Mouse (Mus musculus) hindbrain, embryonic 10.5 days (tissue): ENCODE data around the gene Rbm44. TPM values are rescaled to one million over a fixed set of nuclear protein-coding genes. Genes with fewer than 3 reads are reported as not detected.

Experiments
- DNase-seq: peaks from one replicate; pipeline ENCODE4 v3.0.0-alpha.2; 2017; ENCODE audit warnings: low spot score
- H3K27ac ChIP-seq: fragments of 300-500 bp; sonication (generic); 2 replicates; pipeline ENCODE4 v1.5.1; 2016; ENCODE audit warnings: mild to moderate bottlenecking, moderate library complexity
- H3K27me3 ChIP-seq: fragments of 300-500 bp; sonication (generic); 2 replicates; pipeline ENCODE4 v1.6.1; 2016; ENCODE audit warnings: mild to moderate bottlenecking; ENCODE audit not compliant: poor library complexity, insufficient read depth, severe bottlenecking
- H3K36me3 ChIP-seq: fragments of 300-500 bp; sonication (generic); 2 replicates; pipeline ENCODE4 v1.6.1; 2016; ENCODE audit warnings: mild to moderate bottlenecking, moderate library complexity
- H3K4me1 ChIP-seq: fragments of 300-500 bp; sonication (generic); replicated peaks from 2 replicates; pipeline ENCODE4 v1.6.1; 2016; ENCODE audit warnings: mild to moderate bottlenecking
- H3K4me3 ChIP-seq: fragments of 300-500 bp; sonication (generic); 2 replicates; pipeline ENCODE4 v1.5.1; 2016; ENCODE audit warnings: mild to moderate bottlenecking, moderate library complexity
- H3K9me3 ChIP-seq: fragments of 300-500 bp; sonication (generic); 2 replicates; pipeline ENCODE4 v1.6.1; 2016; ENCODE audit warnings: mild to moderate bottlenecking, moderate library complexity
- WGBS: fragments of 180-500 bp; shearing (Covaris S2); methylation state at CpG from one replicate; pipeline ENCODE4 v1.1.7; 2016; 5-methylcytosine and 5-hydroxymethylcytosine counted together
- polyA plus RNA-seq: library from polyadenylated mRNA; unstranded; fragments of >200 nt; fragmentation: Nextera tagmentation; extraction: Ambion mirVana; gene quantifications from 2 replicates; pipeline ENCODE4 v1.2.1, GENCODE M21; 2016

Gene Rbm44
- polyA plus RNA-seq, 1 experiment from 2014 or later = 0.58 TPM

DNA sequence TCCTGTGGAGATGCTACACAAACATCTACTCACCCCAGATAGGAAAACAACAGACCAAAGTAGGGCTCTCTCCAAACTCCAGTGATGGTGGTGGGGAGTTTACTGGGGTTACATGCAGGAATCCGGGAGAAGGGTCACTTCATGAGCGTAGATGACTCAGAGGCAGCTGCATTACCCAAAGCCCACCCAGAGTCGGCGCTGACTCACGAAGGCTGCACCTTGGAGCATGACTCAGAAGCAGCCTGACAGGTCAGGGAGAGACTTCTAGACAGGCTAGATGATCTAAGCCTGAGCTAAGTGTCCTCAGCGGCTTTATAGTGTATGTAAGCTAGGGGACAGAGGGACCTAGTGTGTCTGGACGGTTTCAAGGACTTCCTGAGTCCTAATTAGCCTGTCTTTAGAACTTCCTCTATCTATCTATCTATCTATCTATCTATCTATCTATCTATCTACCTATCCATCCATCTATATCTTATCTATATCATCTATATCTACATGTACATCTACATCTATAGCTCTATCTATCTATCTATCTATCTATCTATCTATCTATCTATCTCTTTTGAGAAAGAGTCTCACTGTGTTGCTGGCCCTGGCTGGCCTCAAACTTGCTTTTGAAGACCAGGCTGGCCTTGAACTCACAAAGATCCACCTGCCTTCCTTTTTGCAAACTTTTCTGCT lies 74.9 kb downstream of the Rbm44 start:
- H3K36me3 ChIP-seq = no peaks in the 10 kb centered on the region
- H3K27ac ChIP-seq = no peak overlapping the region
- H3K4me3 ChIP-seq = no peak overlapping the region
- 90% methylated on average over 7 of the region's 7 CpGs for WGBS
- H3K4me1 ChIP-seq = no peaks in the 10 kb centered on the region
- H3K27me3 ChIP-seq = no peaks in the 10 kb centered on the region
- no peaks in the 10 kb centered on the region for H3K9me3 ChIP-seq
- no peak for DNase-seq

DNA sequence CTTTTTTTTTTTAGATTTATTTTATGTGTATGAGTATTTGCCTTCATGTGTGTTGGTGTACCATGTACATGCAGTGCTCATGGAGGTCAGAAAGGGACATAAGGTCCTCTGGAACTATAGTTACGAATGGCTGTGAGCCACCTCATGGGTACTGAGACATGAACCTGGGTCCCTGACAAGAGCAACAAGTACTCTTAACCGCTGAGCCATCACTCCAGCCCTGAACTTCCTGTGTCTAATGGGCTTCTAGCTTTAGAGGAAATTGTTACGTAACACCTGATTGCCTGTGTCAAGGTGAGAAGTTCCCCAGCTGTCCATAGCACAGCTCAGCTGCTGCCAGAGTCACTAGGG lies 75.4 kb downstream of the Rbm44 start:
- DNase-seq = no peak
- no peaks in the 10 kb centered on the region for H3K4me1 ChIP-seq
- H3K4me3 ChIP-seq = no peak overlapping the region
- H3K27me3 ChIP-seq = no peaks in the 10 kb centered on the region
- WGBS = 88% methylated on average over 3 of the region's 3 CpGs
- no peaks in the 10 kb centered on the region for H3K36me3 ChIP-seq
- no peaks in the 10 kb centered on the region for H3K9me3 ChIP-seq
- H3K27ac ChIP-seq = no peak overlapping the region

Other genes with a start within 250 kb of the Rbm44 start
- 0.14 and 0.32 TPM in 2 replicates for gene Mlph, start 230.0 kb upstream of the Rbm44 start, polyA plus RNA-seq
- not detected in 2 replicates for gene Prlh, start 192.0 kb upstream of the Rbm44 start, polyA plus RNA-seq
- 0.25 and 0.35 TPM in 2 replicates for gene Rab17, start 175.4 kb upstream of the Rbm44 start, polyA plus RNA-seq
- 18.3 and 21.9 TPM in 2 replicates for gene Lrrfip1, start 146.4 kb upstream of the Rbm44 start, polyA plus RNA-seq
- gene Ramp1, start 34.7 kb downstream of the Rbm44 start, polyA plus RNA-seq = 0.51 and 0.81 TPM in 2 replicates
- 86.2 and 87.1 TPM in 2 replicates for gene Ube2f, start 105.2 kb downstream of the Rbm44 start, polyA plus RNA-seq
- gene Scly, start 153.2 kb downstream of the Rbm44 start, polyA plus RNA-seq = 17.9 and 19.1 TPM in 2 replicates
- 0.05 TPM in 1 of 2 replicates, not detected in the other for gene Espnl, start 177.0 kb downstream of the Rbm44 start, polyA plus RNA-seq
- 0.35 and 0.47 TPM in 2 replicates for gene Klhl30, start 205.9 kb downstream of the Rbm44 start, polyA plus RNA-seq
- gene Erfe, start 221.3 kb downstream of the Rbm44 start, polyA plus RNA-seq = 0.85 and 1.7 TPM in 2 replicates